13 mouse cellular contexts compared by ENCODE assay signal in genomic region chr1:81280978-81281377, GRCm38 (mm10).
DNase-seq lines count a peak whose midpoint lies in the region; ATAC-seq and TF ChIP-seq lines count a peak whose summit lies in the region.
"Had no signal": no experiment of that assay in that cellular context is flagged by ENCODE, and none has a peak within 500 bp of the region (broad histone marks: within the 10 kb centered on the region; RNA-seq: fewer than 3 reads in every experiment).

No protein-coding gene starts in this region.

- no peak for ATAC-seq in hindbrain, embryonic 13.5 days (ENCODE audit: low FRiP score)
- ATAC-seq in hindbrain, embryonic 11.5 days (ENCODE audit: low FRiP score), result no peak
- ATAC-seq in common myeloid progenitor, adult 5-6 weeks (replicated peaks; ENCODE audit: low read depth, poor library complexity, severe bottlenecking), result peak; percentile 99
- peak; percentile 86 for ATAC-seq in forebrain, postnatal 0 days
- ATAC-seq in neural tube, embryonic 14.5 days (ENCODE audit: low read depth), result peak; percentile 70; the same call in 1 of the 2 replicates
- ATAC-seq in intestine, embryonic 15.5 days, result no peak
- ATAC-seq: inflammation-experienced regulatory T-cells, adult 6 months; midbrain, embryonic 16.5 days had no signal

- no peaks in the 10 kb centered on the region for H3K27me3 ChIP-seq in hindbrain, embryonic 13.5 days
- no peaks in the 10 kb centered on the region for H3K27me3 ChIP-seq in hindbrain, embryonic 11.5 days (ENCODE audit: control insufficient read depth, insufficient read depth, low read length)
- no peaks in the 10 kb centered on the region for H3K27me3 ChIP-seq in forebrain, postnatal 0 days (ENCODE audit: insufficient read depth, low read length)
- no peaks in the 10 kb centered on the region for H3K27me3 ChIP-seq in neural tube, embryonic 14.5 days (ENCODE audit: control insufficient read depth, insufficient read depth, low read length)
- no peaks in the 10 kb centered on the region for H3K27me3 ChIP-seq in intestine, embryonic 15.5 days (replicated peaks)
- H3K27me3 ChIP-seq: lung, embryonic 15.5 days had no signal

- WGBS in hindbrain, embryonic 13.5 days, result 44% methylated on average over 9 of the region's 9 CpGs
- 45% methylated on average over 9 of the region's 9 CpGs for WGBS in hindbrain, embryonic 11.5 days
- 41% methylated on average over 9 of the region's 9 CpGs for WGBS in forebrain, postnatal 0 days
- WGBS in neural tube, embryonic 14.5 days, result 46% methylated on average over 9 of the region's 9 CpGs
- WGBS in intestine, embryonic 15.5 days, result 52% methylated on average over 9 of the region's 9 CpGs

- H3K9ac ChIP-seq in hindbrain, embryonic 13.5 days, result no peak overlapping the region
- H3K9ac ChIP-seq in hindbrain, embryonic 11.5 days (ENCODE audit: low read depth, low read length), result no peak overlapping the region
- H3K9ac ChIP-seq in forebrain, postnatal 0 days, result no peak overlapping the region
- no peak overlapping the region for H3K9ac ChIP-seq in neural tube, embryonic 14.5 days (replicated peaks; ENCODE audit: low read depth, low read length)
- no peak overlapping the region for H3K9ac ChIP-seq in intestine, embryonic 15.5 days
- H3K9ac ChIP-seq: lung, embryonic 15.5 days had no signal

- H3K36me3 ChIP-seq in hindbrain, embryonic 13.5 days, result no peaks in the 10 kb centered on the region
- H3K36me3 ChIP-seq in hindbrain, embryonic 11.5 days (ENCODE audit: control insufficient read depth, insufficient read depth, low read length), result no peaks in the 10 kb centered on the region
- no peaks in the 10 kb centered on the region for H3K36me3 ChIP-seq in forebrain, postnatal 0 days (ENCODE audit: insufficient read depth)
- H3K36me3 ChIP-seq in neural tube, embryonic 14.5 days (ENCODE audit: control insufficient read depth, insufficient read depth, low read length), result no peaks in the 10 kb centered on the region
- H3K36me3 ChIP-seq in intestine, embryonic 15.5 days, result no peaks in the 10 kb centered on the region
- H3K36me3 ChIP-seq: G1E; lung, embryonic 15.5 days had no signal

- no peak overlapping the region for H3K4me2 ChIP-seq in hindbrain, embryonic 13.5 days
- H3K4me2 ChIP-seq in hindbrain, embryonic 11.5 days (replicated peaks; ENCODE audit: low read depth, low read length), result no peak overlapping the region
- no peak overlapping the region for H3K4me2 ChIP-seq in forebrain, postnatal 0 days (ENCODE audit: low read depth)
- H3K4me2 ChIP-seq in neural tube, embryonic 14.5 days (ENCODE audit: low read depth, low read length), result no peak overlapping the region
- H3K4me2 ChIP-seq in intestine, embryonic 15.5 days (replicated peaks), result no peak overlapping the region
- H3K4me2 ChIP-seq: lung, embryonic 15.5 days had no signal

- H3K4me1 ChIP-seq in hindbrain, embryonic 13.5 days (replicated peaks), result peaks cover 4% of the 10 kb centered on the region; the same call in 1 of the 2 replicates
- no peaks in the 10 kb centered on the region for H3K4me1 ChIP-seq in hindbrain, embryonic 11.5 days (replicated peaks; ENCODE audit: control insufficient read depth, insufficient read depth, low read length)
- no peaks in the 10 kb centered on the region for H3K4me1 ChIP-seq in forebrain, postnatal 0 days (ENCODE audit: insufficient read depth)
- H3K4me1 ChIP-seq in neural tube, embryonic 14.5 days (ENCODE audit: control insufficient read depth, insufficient read depth, low read length), result no peaks in the 10 kb centered on the region
- H3K4me1 ChIP-seq in intestine, embryonic 15.5 days (replicated peaks), result no peaks in the 10 kb centered on the region
- H3K4me1 ChIP-seq: lung, embryonic 15.5 days had no signal

- H3K4me3 ChIP-seq in hindbrain, embryonic 13.5 days, result no peak overlapping the region
- H3K4me3 ChIP-seq in hindbrain, embryonic 11.5 days (ENCODE audit: low read depth, low read length), result no peak overlapping the region
- H3K4me3 ChIP-seq in forebrain, postnatal 0 days (ENCODE audit: low read depth, low read length), result no peak overlapping the region
- H3K4me3 ChIP-seq in neural tube, embryonic 14.5 days (ENCODE audit: low read depth, low read length), result no peak overlapping the region
- H3K4me3 ChIP-seq in intestine, embryonic 15.5 days (replicated peaks), result no peak overlapping the region
- H3K4me3 ChIP-seq: lung, embryonic 15.5 days had no signal

- no peak for TF ChIP-seq CTCF in forebrain, postnatal 0 days (IDR thresholded peaks at IDR 0.05; ENCODE audit: low read depth)

- peak overlapping the region; percentile 13; the same call in 1 of the 2 replicates for H3K27ac ChIP-seq in hindbrain, embryonic 13.5 days
- no peak overlapping the region for H3K27ac ChIP-seq in hindbrain, embryonic 11.5 days (ENCODE audit: low read depth, low read length)
- H3K27ac ChIP-seq in forebrain, postnatal 0 days (ENCODE audit: low read depth, low read length), result no peak overlapping the region
- H3K27ac ChIP-seq in neural tube, embryonic 14.5 days (ENCODE audit: low read depth, low read length), result no peak overlapping the region; the same call in 1 of the 2 replicates
- no peak overlapping the region for H3K27ac ChIP-seq in intestine, embryonic 15.5 days
- H3K27ac ChIP-seq: lung, embryonic 15.5 days had no signal

- DNase-seq in hindbrain, embryonic 11.5 days (ENCODE audit: low spot score), result no peak
- DNase-seq in forebrain, postnatal 0 days, result peak; percentile 26
- no peak for DNase-seq in urinary bladder, postnatal 4 days (ENCODE audit: low spot score in 2 of 2)
- DNase-seq: cerebellum, adult 18-20 months; heart, adult 18-20 months had no signal

- H3K9me3 ChIP-seq in hindbrain, embryonic 13.5 days, result no peaks in the 10 kb centered on the region
- H3K9me3 ChIP-seq in hindbrain, embryonic 11.5 days (ENCODE audit: control insufficient read depth, low read length), result no peaks in the 10 kb centered on the region
- no peaks in the 10 kb centered on the region for H3K9me3 ChIP-seq in forebrain, postnatal 0 days (ENCODE audit: low read length)
- no peaks in the 10 kb centered on the region; the same call in 1 of the 2 replicates for H3K9me3 ChIP-seq in neural tube, embryonic 14.5 days (ENCODE audit: control insufficient read depth, low read length)
- no peaks in the 10 kb centered on the region for H3K9me3 ChIP-seq in intestine, embryonic 15.5 days
- H3K9me3 ChIP-seq: lung, embryonic 15.5 days had no signal

Comparison
In these comparisons a context has a peak if more than half of its experiments do, and no peak if none do; other contexts are left out.
1. ATAC-seq: peak in common myeloid progenitor, adult 5-6 weeks (single experiment), forebrain, postnatal 0 days (single experiment) and neural tube, embryonic 14.5 days (single experiment); none in hindbrain, embryonic 13.5 days (single experiment), hindbrain, embryonic 11.5 days (single experiment) and intestine, embryonic 15.5 days (single experiment).